Mouse (Mus musculus) heart, postnatal 0 days (tissue): Measurements from ENCODE around the gene Aurkb. TPM values are rescaled to one million over a fixed set of nuclear protein-coding genes. Genes with fewer than 3 reads are reported as not detected.

Source experiments
- ATAC-seq: fragments of 200-750 bp; cut with Nextera tagmentation; 2 replicates; pipeline ENCODE4 v1.8.0; 2017; ENCODE audit warnings: low read depth, moderate number of reproducible peaks, moderate library complexity; ENCODE audit not compliant: insufficient read depth
- DNase-seq: peaks from one replicate; pipeline ENCODE4 v3.0.0-alpha.2; 2016; ENCODE audit warnings: low spot score
- H3K27ac ChIP-seq: fragments of 300-500 bp; sonication (generic); 2 replicates; pipeline ENCODE4 v1.5.1; 2014; ENCODE audit warnings: low read depth, mild to moderate bottlenecking
- H3K27me3 ChIP-seq: fragments of 300-500 bp; sonication (generic); 2 replicates; pipeline ENCODE4 v1.6.1; 2014; ENCODE audit warnings: low read length, mixed read lengths; ENCODE audit not compliant: control insufficient read depth, insufficient read depth
- H3K36me3 ChIP-seq: fragments of 300-500 bp; sonication (generic); replicated peaks from 2 replicates; pipeline ENCODE4 v1.6.1; 2014; ENCODE audit warnings: low read length, mixed read lengths; ENCODE audit not compliant: control insufficient read depth, insufficient read depth
- H3K4me1 ChIP-seq: fragments of 300-500 bp; sonication (generic); 2 replicates; pipeline ENCODE4 v1.6.1; 2014; ENCODE audit warnings: antibody characterized with exemption; ENCODE audit not compliant: control insufficient read depth, insufficient read depth
- H3K4me2 ChIP-seq: fragments of 300-500 bp; sonication (generic); 2 replicates; pipeline ENCODE4 v1.6.1; 2014; ENCODE audit warnings: low read depth, mild to moderate bottlenecking, low read length, moderate library complexity
- H3K4me3 ChIP-seq: fragments of 300-500 bp; sonication (generic); 2 replicates; pipeline ENCODE4 v1.5.1; 2014; ENCODE audit warnings: low read depth, low read length
- H3K9ac ChIP-seq: fragments of 300-500 bp; sonication (generic); replicated peaks from 2 replicates; pipeline ENCODE4 v1.6.1; 2014; ENCODE audit warnings: low read depth, low read length, mixed read lengths
- H3K9me3 ChIP-seq: fragments of 300-500 bp; sonication (generic); replicated peaks from 2 replicates; pipeline ENCODE4 v1.6.1; 2016; ENCODE audit warnings: low read length; ENCODE audit not compliant: control insufficient read depth
- CTCF ChIP-seq: IDR thresholded peaks from 2 replicates; pipeline ENCODE4 v1.5.1; 2016; ENCODE audit warnings: antibody characterized with exemption, control low read depth, low read depth
- EP300 ChIP-seq: IDR thresholded peaks from 2 replicates; pipeline ENCODE4 v1.6.1; 2016; ENCODE audit warnings: antibody characterized with exemption, low read depth
- WGBS: fragments of 180-500 bp; shearing (Covaris S2); extraction: QIAGEN DNeasy Blood & Tissue Kit; methylation state at CpG from one replicate; pipeline ENCODE4 v1.1.7; 2014; 5-methylcytosine and 5-hydroxymethylcytosine counted together
- polyA plus RNA-seq: library from polyadenylated mRNA; unstranded; fragments of >200 nt; fragmentation: Nextera tagmentation; extraction: Ambion mirVana; gene quantifications from 2 replicates; pipeline ENCODE4 v1.2.1, GENCODE M21; 2015
- total RNA-seq: library from RNA; depleted of rRNA; stranded (reverse); fragments of >200 nt; gene quantifications from 2 replicates; pipeline ENCODE4 v1.2.3, GENCODE M21; 2014; ENCODE audit warnings: low replicate concordance

Gene Aurkb
- total and polyA plus RNA-seq, 2 experiments from 2014 or later, result 19.5 to 21.4 TPM

DNA sequence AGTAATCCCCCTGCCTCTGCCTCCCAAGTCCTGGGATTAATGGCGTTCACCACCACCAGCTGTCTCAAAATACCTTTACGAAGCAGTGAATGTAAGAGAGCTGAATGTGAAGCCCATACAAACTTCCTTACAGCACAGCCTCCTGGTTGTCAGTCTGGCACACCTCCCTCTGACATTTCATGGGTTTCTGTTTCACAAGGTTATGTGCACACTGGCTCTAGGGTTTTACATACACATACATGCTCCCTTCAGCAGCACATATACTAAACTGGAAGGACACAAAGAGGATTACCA, 29.3 kb downstream of the Aurkb start:
- TF ChIP-seq CTCF, result no peak
- TF ChIP-seq EP300, result no peak
- H3K4me1 ChIP-seq, result peaks cover 14% of the 10 kb centered on the region; the same call in 1 of the 2 replicates
- H3K9me3 ChIP-seq, result no peaks in the 10 kb centered on the region
- H3K4me3 ChIP-seq, result no peak overlapping the region
- H3K36me3 ChIP-seq, result no peaks in the 10 kb centered on the region
- 55% methylated on average over 2 of the region's 2 CpGs for WGBS
- no peaks in the 10 kb centered on the region for H3K27me3 ChIP-seq
- H3K9ac ChIP-seq, result no peak overlapping the region
- no peak for DNase-seq
- H3K4me2 ChIP-seq, result no peak overlapping the region
- no peak overlapping the region; the same call in 1 of the 2 replicates for H3K27ac ChIP-seq
- ATAC-seq, result no peak

DNA sequence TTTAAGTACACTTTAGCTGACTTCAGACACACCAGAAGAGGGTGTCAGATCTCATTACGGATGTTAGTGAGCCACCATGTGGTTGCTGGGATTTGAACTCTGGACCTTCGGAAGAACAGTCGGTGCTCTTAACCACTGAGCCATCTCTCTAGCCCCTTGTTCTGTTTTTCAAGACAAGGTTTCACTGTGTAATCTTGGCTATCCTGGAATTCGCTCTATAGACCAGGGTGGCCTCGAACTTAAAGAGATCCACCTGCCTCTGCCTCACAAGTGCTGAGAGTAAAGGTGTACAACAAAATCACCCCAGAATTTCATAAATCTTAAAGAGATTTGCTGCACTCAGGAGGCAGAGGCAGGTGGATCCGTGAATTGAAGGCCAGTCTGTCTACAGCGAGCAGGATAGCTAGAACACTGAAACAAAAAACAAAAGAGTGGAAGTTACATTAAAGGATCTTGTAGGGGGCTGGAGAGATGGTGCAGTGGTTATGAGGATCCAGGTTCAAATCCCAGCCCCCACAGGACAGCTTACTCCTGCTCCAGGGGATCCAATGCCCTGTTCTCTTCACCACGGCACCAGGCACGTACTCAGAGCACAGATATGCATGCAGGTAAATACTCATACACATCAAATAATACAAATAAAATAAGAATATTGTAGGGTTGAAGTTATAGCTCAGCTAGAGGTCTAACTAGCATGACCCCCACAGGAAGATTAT, 30.5 kb downstream of the Aurkb start:
- Histone ChIP-seq H3K9me3 (no peaks in the 10 kb centered on the region), H3K4me3 (no peak overlapping the region), H3K36me3 (no peaks in the 10 kb centered on the region), H3K4me1 (peaks cover 14% of the 10 kb centered on the region; the same call in 1 of the 2 replicates), H3K27me3 (no peaks in the 10 kb centered on the region), H3K4me2 (no peak overlapping the region), H3K27ac (peak overlapping the region; percentile 34), H3K9ac (no peak overlapping the region; the same call in 1 of the 2 replicates)
- DNase-seq (peak; percentile 4), ATAC-seq (no peak)
- 61% methylated on average over 8 of the region's 9 CpGs for WGBS
- no peak for TF ChIP-seq CTCF

- Histone ChIP-seq H3K9ac (no peak overlapping the region), H3K4me2 (no peak overlapping the region), H3K36me3 (no peaks in the 10 kb centered on the region), H3K27me3 (no peaks in the 10 kb centered on the region), H3K4me1 (peaks cover 9% of the 10 kb centered on the region; the same call in 1 of the 2 replicates), H3K9me3 (no peaks in the 10 kb centered on the region), H3K4me3 (no peak overlapping the region), H3K27ac (peak overlapping the region; percentile 34)
- DNase-seq (no peak), ATAC-seq (no peak)
- WGBS, result 49% methylated on average over 5 of the region's 5 CpGs
- no peak for TF ChIP-seq CTCF
- TF ChIP-seq EP300, result no peak
These were observed 31.1 kb downstream of the Aurkb start for GRCm38 (mm10) chr11:69076572-69076971.

GRCm38 (mm10) chr11:69077316-69077715, 31.9 kb downstream of the Aurkb start:
- Histone ChIP-seq H3K9ac (no peak overlapping the region), H3K4me1 (peaks cover 9% of the 10 kb centered on the region; the same call in 1 of the 2 replicates), H3K4me2 (no peak overlapping the region), H3K9me3 (no peaks in the 10 kb centered on the region), H3K27ac (no peak overlapping the region), H3K36me3 (no peaks in the 10 kb centered on the region), H3K27me3 (no peaks in the 10 kb centered on the region), H3K4me3 (no peak overlapping the region)
- no peak for DNase-seq
- no peak for ATAC-seq
- WGBS, result 72% methylated on average over 9 of the region's 9 CpGs
- TF ChIP-seq CTCF, result no peak
- no peak for TF ChIP-seq EP300

GRCm38 (mm10) chr11:69078041-69078440, 32.6 kb downstream of the Aurkb start:
- H3K27me3 ChIP-seq, result no peaks in the 10 kb centered on the region
- H3K4me2 ChIP-seq, result no peak overlapping the region
- H3K4me3 ChIP-seq, result no peak overlapping the region
- 86% methylated on average over 6 of the region's 6 CpGs for WGBS
- DNase-seq, result no peak
- TF ChIP-seq CTCF (no peak), EP300 (no peak)
- H3K4me1 ChIP-seq, result peaks cover 9% of the 10 kb centered on the region; the same call in 1 of the 2 replicates
- ATAC-seq, result no peak
- H3K9ac ChIP-seq, result no peak overlapping the region
- no peaks in the 10 kb centered on the region for H3K36me3 ChIP-seq
- H3K9me3 ChIP-seq, result no peaks in the 10 kb centered on the region
- H3K27ac ChIP-seq, result no peak overlapping the region
